Mouse (Mus musculus): Measurements from ENCODE around the gene P4hb. TPM values are rescaled to one million over a fixed set of nuclear protein-coding genes. Genes with fewer than 3 reads are reported as not detected.

The P4hb gene
- polyA plus RNA-seq, 1 experiment: 1,223 TPM

DNA sequence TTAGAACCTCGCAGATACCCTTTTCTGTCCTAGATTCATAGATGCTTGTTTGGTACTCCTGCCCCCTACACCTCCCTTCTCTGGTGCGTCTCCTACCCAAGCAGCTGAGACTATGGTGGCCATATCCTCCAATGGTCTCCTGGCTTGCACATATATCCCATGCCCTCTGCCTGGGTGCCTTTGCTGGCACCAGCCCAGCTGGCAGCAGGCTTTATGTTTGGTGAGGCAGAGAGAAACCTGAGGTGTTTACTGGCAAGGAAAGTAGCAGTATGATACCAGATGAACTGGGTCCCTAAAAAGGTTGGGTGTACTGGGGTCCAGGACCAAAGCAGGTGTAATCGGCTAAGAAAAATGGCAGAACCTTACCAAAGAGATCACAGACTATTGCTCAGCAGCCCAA lies 27.1 kb downstream of the P4hb start:
- peak overlapping the region; percentile 44 for H3K4me3 ChIP-seq (replicated peaks)
- no peak for TF ChIP-seq FLI1 (IDR thresholded peaks at IDR 0.05; ENCODE audit: low read length)
- no peak for TF ChIP-seq GATA1 (IDR thresholded peaks at IDR 0.05; ENCODE audit: borderline replicate concordance, low read length)
- no peaks in the 10 kb centered on the region for H3K27me3 ChIP-seq (replicated peaks)
- H3K36me3 ChIP-seq (replicated peaks; ENCODE audit: low read length): peaks cover 61% of the 10 kb centered on the region
- peaks cover 92% of the 10 kb centered on the region for H3K4me1 ChIP-seq
- no peaks in the 10 kb centered on the region for H3K9me3 ChIP-seq

DNA sequence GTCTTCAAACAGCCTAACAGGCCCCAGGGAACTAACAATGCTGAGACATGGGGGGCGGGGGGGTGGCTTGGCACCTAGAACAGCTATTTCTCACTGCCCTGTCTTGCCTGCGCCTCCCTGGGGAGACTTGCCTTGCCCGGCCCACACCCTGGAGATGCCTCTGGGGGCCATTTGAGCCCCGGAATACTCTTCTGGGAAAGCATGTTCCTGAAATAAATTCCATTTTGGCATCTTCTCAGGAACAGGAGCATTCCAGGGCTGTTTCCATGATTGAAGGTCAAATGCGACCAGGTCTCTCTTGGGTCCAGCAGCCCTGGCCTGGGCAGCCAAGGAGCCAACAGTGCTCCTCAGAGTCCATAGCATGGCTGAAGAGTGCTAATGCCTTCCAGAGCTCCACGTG lies 30.7 kb downstream of the P4hb start:
- H3K9me3 ChIP-seq: no peaks in the 10 kb centered on the region
- peaks cover 19% of the 10 kb centered on the region for H3K27me3 ChIP-seq (replicated peaks)
- H3K36me3 ChIP-seq (replicated peaks; ENCODE audit: low read length): peaks cover 70% of the 10 kb centered on the region
- no peak overlapping the region for H3K4me3 ChIP-seq (replicated peaks)
- H3K4me1 ChIP-seq: peaks cover 87% of the 10 kb centered on the region
- no peak for TF ChIP-seq FLI1 (IDR thresholded peaks at IDR 0.05; ENCODE audit: low read length)
- no peak for TF ChIP-seq GATA1 (IDR thresholded peaks at IDR 0.05; ENCODE audit: borderline replicate concordance, low read length)

DNA sequence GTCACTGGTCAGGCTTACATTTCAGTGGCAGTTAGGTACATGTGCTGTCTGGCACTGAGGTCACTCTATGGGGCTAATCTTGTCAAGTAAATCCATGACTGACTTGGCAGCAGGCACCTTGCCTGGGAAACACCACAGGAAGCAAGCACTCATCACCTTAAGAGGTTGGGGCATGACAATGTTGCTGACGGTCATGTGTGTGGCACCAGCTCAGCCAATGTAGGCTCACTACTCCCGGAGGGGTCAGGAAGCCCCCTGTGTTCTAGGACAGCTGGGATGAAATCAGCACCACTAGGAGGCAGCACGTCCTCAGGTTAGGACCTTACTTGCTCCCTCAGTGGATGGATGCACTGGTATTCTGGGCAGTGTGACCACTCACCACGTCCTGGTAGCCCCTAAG lies 31.1 kb downstream of the P4hb start:
- Histone ChIP-seq H3K4me3 (replicated peaks) (no peak overlapping the region), H3K9me3 (no peaks in the 10 kb centered on the region), H3K27me3 (replicated peaks) (peaks cover 24% of the 10 kb centered on the region), H3K36me3 (replicated peaks; ENCODE audit: low read length) (peaks cover 67% of the 10 kb centered on the region), H3K4me1 (peaks cover 82% of the 10 kb centered on the region)
- no peak for TF ChIP-seq GATA1 (IDR thresholded peaks at IDR 0.05; ENCODE audit: borderline replicate concordance, low read length)
- no peak for TF ChIP-seq FLI1 (IDR thresholded peaks at IDR 0.05; ENCODE audit: low read length)

DNA sequence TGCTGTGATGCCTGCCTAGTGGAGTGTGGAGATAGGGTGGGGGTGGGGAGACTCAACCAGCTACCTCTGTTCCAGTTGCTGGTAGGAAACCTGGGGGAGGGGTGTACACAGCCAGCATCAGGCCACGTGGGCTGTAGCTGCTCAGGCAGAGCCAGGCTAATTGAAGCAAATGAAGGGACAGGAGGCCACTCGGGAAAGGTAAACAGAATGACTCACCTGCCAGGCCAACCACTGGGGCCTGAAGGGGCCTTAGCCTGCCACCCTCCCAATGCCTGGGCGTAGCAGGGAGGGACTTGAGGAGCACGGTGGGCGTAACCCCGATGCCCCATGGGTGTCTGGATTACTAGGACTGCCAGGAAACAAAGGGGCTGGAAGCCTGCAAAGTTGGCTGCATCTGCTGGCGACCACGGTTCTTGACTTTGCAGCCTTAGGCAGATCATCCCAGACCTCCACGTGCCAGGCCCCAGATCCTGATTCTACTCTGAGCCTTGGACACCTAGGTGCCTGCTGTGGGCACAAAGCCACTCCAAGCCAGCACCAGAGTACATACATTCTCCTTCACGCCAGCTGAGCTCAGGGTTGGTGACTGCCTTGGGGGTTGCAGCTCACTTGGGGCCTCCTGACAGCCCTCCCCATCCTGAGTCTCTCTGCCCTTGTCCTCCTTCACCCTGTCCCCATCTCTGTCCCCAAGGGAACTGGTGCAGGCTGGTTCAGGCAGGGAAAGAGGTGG lies 33.6 kb downstream of the P4hb start:
- Histone ChIP-seq H3K9me3 (no peaks in the 10 kb centered on the region), H3K27me3 (replicated peaks) (peaks cover 46% of the 10 kb centered on the region), H3K36me3 (replicated peaks; ENCODE audit: low read length) (peaks cover 43% of the 10 kb centered on the region), H3K4me3 (replicated peaks) (peak overlapping the region; percentile 12), H3K4me1 (peaks cover 75% of the 10 kb centered on the region)
- TF ChIP-seq GATA1 (IDR thresholded peaks at IDR 0.05; ENCODE audit: borderline replicate concordance, low read length) (no peak), FLI1 (IDR thresholded peaks at IDR 0.05; ENCODE audit: low read length) (no peak)

DNA sequence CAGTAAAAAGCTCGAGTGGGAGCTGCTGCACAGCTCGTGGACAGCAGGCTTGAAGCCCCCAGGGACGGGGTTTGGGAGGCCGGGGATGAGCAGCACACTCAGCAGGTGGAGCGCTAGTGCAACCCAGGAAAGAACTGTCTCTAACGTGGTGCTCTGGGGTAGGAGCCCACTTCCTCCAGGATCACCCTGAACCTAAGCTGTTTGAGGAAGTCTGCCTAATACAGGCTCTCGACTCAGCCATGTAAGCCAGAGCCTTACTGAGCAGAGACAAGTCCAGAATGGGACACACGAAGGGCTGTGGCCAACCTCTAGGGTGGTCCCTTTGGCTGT lies 34.1 kb downstream of the P4hb start:
- Histone ChIP-seq H3K9me3 (no peaks in the 10 kb centered on the region), H3K4me1 (peaks cover 70% of the 10 kb centered on the region), H3K36me3 (replicated peaks; ENCODE audit: low read length) (peaks cover 38% of the 10 kb centered on the region), H3K27me3 (replicated peaks) (peaks cover 52% of the 10 kb centered on the region), H3K4me3 (replicated peaks) (peak overlapping the region; percentile 12)
- TF ChIP-seq FLI1 (IDR thresholded peaks at IDR 0.05; ENCODE audit: low read length) (no peak), GATA1 (IDR thresholded peaks at IDR 0.05; ENCODE audit: borderline replicate concordance, low read length) (no peak)

DNA sequence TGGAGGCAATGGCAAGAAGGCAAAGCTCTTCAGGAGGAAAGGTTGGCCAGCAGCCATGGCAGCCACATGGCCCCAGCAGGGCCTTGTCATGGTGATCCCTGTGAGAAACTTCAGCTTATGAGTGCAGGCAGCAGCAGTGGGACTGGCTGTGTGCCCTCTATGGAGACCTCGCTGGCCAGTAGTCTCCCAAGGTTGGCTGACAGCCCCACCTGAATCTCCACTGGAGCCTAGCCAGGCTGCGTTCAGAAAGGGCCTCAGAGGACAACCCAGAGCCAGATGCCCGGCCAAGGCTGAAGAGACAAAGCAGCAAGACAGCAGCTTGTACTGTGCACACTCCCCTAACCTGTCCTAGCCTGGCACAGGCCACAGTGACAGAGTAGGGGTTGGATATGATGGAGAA lies 34.6 kb downstream of the P4hb start:
- Histone ChIP-seq H3K4me3 (replicated peaks) (no peak overlapping the region), H3K27me3 (replicated peaks) (peaks cover 55% of the 10 kb centered on the region), H3K9me3 (no peaks in the 10 kb centered on the region), H3K36me3 (replicated peaks; ENCODE audit: low read length) (peaks cover 33% of the 10 kb centered on the region), H3K4me1 (peaks cover 65% of the 10 kb centered on the region)
- TF ChIP-seq GATA1 (IDR thresholded peaks at IDR 0.05; ENCODE audit: borderline replicate concordance, low read length) (no peak), FLI1 (IDR thresholded peaks at IDR 0.05; ENCODE audit: low read length) (no peak)

DNA sequence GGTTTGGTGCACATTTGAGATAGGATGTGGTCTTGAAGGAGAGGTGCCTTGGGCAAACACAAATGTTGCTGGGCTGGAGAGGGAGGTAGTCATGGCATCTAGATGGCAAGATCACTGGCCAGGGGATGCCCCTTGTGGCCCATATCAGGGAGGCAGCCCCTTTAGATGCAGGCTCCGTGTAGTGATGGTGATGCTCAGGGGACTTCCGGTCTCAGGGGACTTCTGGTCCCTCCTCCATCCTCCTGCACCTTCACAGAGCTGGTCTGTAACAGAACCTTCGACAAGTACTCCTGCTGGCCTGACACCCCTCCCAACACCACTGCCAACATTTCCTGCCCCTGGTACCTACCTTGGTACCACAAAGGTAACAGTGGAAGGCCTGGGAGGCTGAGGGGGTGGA lies 37.2 kb downstream of the P4hb start:
- Histone ChIP-seq H3K4me3 (replicated peaks) (no peak overlapping the region), H3K27me3 (replicated peaks) (peaks cover 81% of the 10 kb centered on the region), H3K4me1 (peaks cover 51% of the 10 kb centered on the region), H3K36me3 (replicated peaks; ENCODE audit: low read length) (peaks cover 9% of the 10 kb centered on the region), H3K9me3 (no peaks in the 10 kb centered on the region)
- TF ChIP-seq GATA1 (IDR thresholded peaks at IDR 0.05; ENCODE audit: borderline replicate concordance, low read length) (no peak), FLI1 (IDR thresholded peaks at IDR 0.05; ENCODE audit: low read length) (no peak)

DNA sequence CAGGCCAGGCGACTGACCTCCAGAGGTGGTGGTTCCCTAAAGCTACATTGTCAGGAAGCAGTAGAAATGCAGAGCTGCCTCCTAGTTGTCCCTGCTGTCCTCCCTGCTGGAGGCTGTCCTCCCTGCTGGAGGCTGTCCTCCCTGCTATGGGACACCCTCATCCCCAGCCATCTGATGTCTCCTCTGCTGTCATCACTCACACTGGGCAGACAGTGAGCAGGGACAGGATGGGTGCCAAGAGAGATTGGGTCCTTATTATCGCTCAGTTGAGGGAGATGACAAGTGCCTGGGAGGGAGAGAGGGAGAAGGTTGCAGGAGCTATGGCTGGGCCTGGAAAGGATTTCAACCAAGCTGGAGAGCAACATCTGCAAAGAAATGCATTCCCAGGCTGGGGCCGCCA lies 37.9 kb downstream of the P4hb start:
- TF ChIP-seq FLI1 (IDR thresholded peaks at IDR 0.05; ENCODE audit: low read length) (no peak), GATA1 (IDR thresholded peaks at IDR 0.05; ENCODE audit: borderline replicate concordance, low read length) (no peak)
- H3K4me3 ChIP-seq (replicated peaks): peak overlapping the region; percentile 25
- H3K36me3 ChIP-seq (replicated peaks; ENCODE audit: low read length): peaks cover 4% of the 10 kb centered on the region
- H3K9me3 ChIP-seq: no peaks in the 10 kb centered on the region
- peaks cover 88% of the 10 kb centered on the region for H3K27me3 ChIP-seq (replicated peaks)
- peaks cover 52% of the 10 kb centered on the region for H3K4me1 ChIP-seq

DNA sequence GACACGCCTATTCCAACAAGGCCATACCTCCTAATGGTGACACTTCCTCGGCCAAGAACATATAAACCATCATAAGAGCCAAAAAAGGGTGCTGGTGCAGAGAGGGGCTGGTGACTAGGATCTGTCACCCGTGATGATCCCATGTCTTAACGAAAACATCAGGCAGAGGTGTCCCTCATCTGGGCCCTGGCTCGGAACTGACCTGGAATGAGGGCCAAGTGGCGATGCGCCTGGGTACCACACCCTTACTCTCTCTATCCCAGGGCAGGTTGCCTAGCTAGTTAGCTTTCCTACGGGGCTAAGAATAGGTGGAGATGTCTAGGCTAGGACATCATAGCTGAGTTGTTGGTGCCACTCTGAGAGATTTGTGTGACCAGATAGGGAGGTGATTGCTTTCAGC lies 39.0 kb downstream of the P4hb start:
- TF ChIP-seq FLI1 (IDR thresholded peaks at IDR 0.05; ENCODE audit: low read length) (no peak), GATA1 (IDR thresholded peaks at IDR 0.05; ENCODE audit: borderline replicate concordance, low read length) (no peak)
- H3K27me3 ChIP-seq (replicated peaks): peaks cover 95% of the 10 kb centered on the region

DNA sequence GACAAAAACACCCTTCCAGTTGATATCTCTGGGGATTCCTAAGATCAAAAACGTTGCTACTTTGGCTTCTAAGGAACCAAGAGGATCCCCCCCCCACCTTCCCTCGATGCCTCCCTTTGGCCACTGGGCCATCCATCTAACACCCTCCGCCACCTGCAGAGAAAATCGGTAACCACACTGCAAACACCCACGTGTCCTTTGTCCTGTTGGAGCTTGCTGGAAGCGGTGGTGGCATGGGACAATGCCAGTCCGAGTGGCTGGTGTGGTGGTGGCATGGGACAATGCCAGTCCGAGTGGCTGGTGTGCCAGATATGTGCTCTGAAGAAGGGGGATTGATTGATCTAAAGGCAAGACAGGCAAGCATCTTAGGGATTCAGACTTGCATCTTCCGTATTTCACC lies 41.4 kb downstream of the P4hb start:
- peaks cover 44% of the 10 kb centered on the region for H3K4me1 ChIP-seq
- peaks cover 91% of the 10 kb centered on the region for H3K27me3 ChIP-seq (replicated peaks)
- TF ChIP-seq GATA1 (IDR thresholded peaks at IDR 0.05; ENCODE audit: borderline replicate concordance, low read length): no peak
- TF ChIP-seq FLI1 (IDR thresholded peaks at IDR 0.05; ENCODE audit: low read length): no peak
- no peak overlapping the region for H3K4me3 ChIP-seq (replicated peaks)
- no peaks in the 10 kb centered on the region for H3K36me3 ChIP-seq (replicated peaks; ENCODE audit: low read length)
- H3K9me3 ChIP-seq: no peaks in the 10 kb centered on the region

More for the DNA sequence above, 39.0 kb downstream of the P4hb start:
- H3K9me3 ChIP-seq: no peaks in the 10 kb centered on the region
- H3K4me1 ChIP-seq: peaks cover 46% of the 10 kb centered on the region
- H3K4me3 ChIP-seq (replicated peaks): no peak overlapping the region
- H3K36me3 ChIP-seq (replicated peaks; ENCODE audit: low read length): no peaks in the 10 kb centered on the region

All from megakaryocyte, embryonic 14.5 days (primary cell).